Mouse (Mus musculus) G1E (cell line): ENCODE data around the gene Lman1l.

ENCODE experiments used
- CTCF ChIP-seq: IDR thresholded peaks from 2 replicates; pipeline ENCODE4 v1.5.1; 2012; ENCODE audit warnings: low read depth, low read length, inconsistent platforms, mixed read lengths
- GATA1 ChIP-seq: IDR thresholded peaks from 2 replicates; pipeline ENCODE4 v1.6.1; 2012; ENCODE audit warnings: borderline replicate concordance, low read length, inconsistent platforms, mixed read lengths
- GATA2 ChIP-seq: IDR thresholded peaks from 2 replicates; pipeline ENCODE4 v1.6.1; 2012; ENCODE audit warnings: low read depth, low read length, inconsistent platforms, borderline replicate concordance
- POLR2AphosphoS5 ChIP-seq: IDR thresholded peaks from 2 replicates; pipeline ENCODE4 v1.6.1; 2012; ENCODE audit warnings: low read depth, low read length, inconsistent platforms; ENCODE audit not compliant: insufficient replicate concordance
- TAL1 ChIP-seq: conservative IDR thresholded peaks from 2 replicates; pipeline ENCODE4 v1.6.1; 2012; ENCODE audit warnings: low read depth, low read length, inconsistent platforms, mixed read lengths

DNA sequence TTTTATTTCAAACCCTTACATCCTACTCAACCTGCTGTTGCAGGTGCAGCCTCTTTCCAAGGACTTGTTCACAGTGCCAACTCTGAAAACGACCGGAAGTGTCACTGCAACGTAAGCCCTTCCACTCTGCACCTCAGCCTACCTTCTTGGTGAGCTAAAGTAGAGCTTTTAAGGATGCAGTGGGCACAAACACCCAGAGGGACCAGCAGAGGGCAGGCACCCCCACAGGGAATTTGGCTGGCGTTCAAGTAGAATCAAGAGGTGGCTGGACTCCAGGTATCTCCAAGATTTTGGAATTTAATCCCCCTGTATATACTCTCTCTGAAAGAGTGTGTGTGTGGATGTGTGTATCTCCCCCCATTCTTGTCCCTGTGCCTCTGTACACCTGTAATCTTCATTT, 37.3 kb upstream of the Lman1l start:
- no peak for TF ChIP-seq CTCF
- no peak for TF ChIP-seq GATA1
- TF ChIP-seq TAL1: no peak
- TF ChIP-seq GATA2: no peak
- no peak for TF ChIP-seq POLR2AphosphoS5
